Mouse (Mus musculus) myocyte (in vitro differentiated cells): Measurements from ENCODE around the gene Tgoln1.

Experiments used
- E2F4 ChIP-seq: IDR thresholded peaks from one replicate; pipeline ENCODE4 v1.6.1; 2011; ENCODE audit warnings: mild to moderate bottlenecking, control low read depth, moderate library complexity; ENCODE audit not compliant: insufficient read depth
- MAX ChIP-seq: IDR thresholded peaks from one replicate; pipeline ENCODE4 v1.6.1; 2011; ENCODE audit warnings: low read depth, mild to moderate bottlenecking, control low read depth
- POLR2A ChIP-seq: IDR thresholded peaks from one replicate; pipeline ENCODE4 v1.6.1; 2011; ENCODE audit warnings: low read depth, mild to moderate bottlenecking, control low read depth, moderate library complexity; ENCODE audit not compliant: insufficient read length
- SRF ChIP-seq: IDR thresholded peaks from one replicate; pipeline ENCODE4 v1.6.1; 2011; ENCODE audit warnings: low read depth; ENCODE audit not compliant: control insufficient read depth, insufficient read length
- TCF12 ChIP-seq: IDR thresholded peaks from one replicate; pipeline ENCODE4 v1.6.1; 2011; ENCODE audit warnings: mild to moderate bottlenecking, control low read depth; ENCODE audit not compliant: poor library complexity, insufficient read depth, severe bottlenecking

DNA sequence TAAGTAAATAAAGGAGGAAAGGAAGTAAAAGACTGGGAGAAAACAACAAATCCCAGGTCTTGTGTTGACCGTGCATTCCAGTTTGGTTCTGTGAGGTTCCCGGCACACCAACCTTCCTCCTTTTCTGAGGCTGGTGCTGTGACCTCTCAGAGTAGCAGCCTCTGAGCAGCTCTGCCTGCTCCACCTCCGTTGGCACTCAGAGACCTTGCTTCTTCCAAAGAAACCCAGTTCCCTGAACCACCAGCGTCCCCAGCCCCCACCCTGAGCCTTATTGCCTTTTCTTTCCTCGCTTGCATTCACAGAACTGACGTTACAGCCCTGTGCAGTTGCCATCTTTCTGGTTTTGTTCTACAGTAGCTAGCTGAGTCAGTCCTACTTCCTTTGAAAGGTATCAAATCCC lies 16.6 kb downstream of the Tgoln1 start:
- TF ChIP-seq POLR2A, result no peak
- TF ChIP-seq SRF, result no peak
- no peak for TF ChIP-seq TCF12
- TF ChIP-seq MAX, result no peak
- no peak for TF ChIP-seq E2F4
